Mouse (Mus musculus) stomach, embryonic 16.5 days (tissue): Measurements from ENCODE around the gene Olfr912. TPM values are rescaled to one million over a fixed set of nuclear protein-coding genes. Genes with fewer than 3 reads are reported as not detected.

ENCODE experiments used
- ATAC-seq: fragments of 200-750 bp; cut with Nextera tagmentation; 2 replicates; pipeline ENCODE4 v1.8.0; 2017; ENCODE audit warnings: moderate number of reproducible peaks, moderate TSS enrichment; ENCODE audit not compliant: insufficient read depth, low FRiP score
- H3K27ac ChIP-seq: fragments of 300-500 bp; sonication (generic); 2 replicates; pipeline ENCODE4 v1.5.1; 2014; ENCODE audit warnings: low read length
- H3K27me3 ChIP-seq: fragments of 300-500 bp; sonication (generic); 2 replicates; pipeline ENCODE4 v1.6.1; 2014; ENCODE audit warnings: low read length, control low read depth, mixed read lengths; ENCODE audit not compliant: control insufficient read depth, insufficient read depth
- H3K36me3 ChIP-seq: fragments of 300-500 bp; sonication (generic); 2 replicates; pipeline ENCODE4 v1.6.1; 2014; ENCODE audit warnings: low read length; ENCODE audit not compliant: control insufficient read depth, insufficient read depth
- H3K4me1 ChIP-seq: fragments of 300-500 bp; sonication (generic); 2 replicates; pipeline ENCODE4 v1.6.1; 2014; ENCODE audit warnings: low read length, control low read depth, mixed read lengths; ENCODE audit not compliant: control insufficient read depth, insufficient read depth
- H3K4me2 ChIP-seq: fragments of 300-500 bp; sonication (generic); 2 replicates; pipeline ENCODE4 v1.6.1; 2014; ENCODE audit warnings: low read depth, low read length, mixed read lengths
- H3K4me3 ChIP-seq: fragments of 300-500 bp; sonication (generic); replicated peaks from 2 replicates; pipeline ENCODE4 v1.5.1; 2014; ENCODE audit warnings: mild to moderate bottlenecking, low read length
- H3K9ac ChIP-seq: fragments of 300-500 bp; sonication (generic); 2 replicates; pipeline ENCODE4 v1.6.1; 2014; ENCODE audit warnings: low read length
- H3K9me3 ChIP-seq: fragments of 300-500 bp; sonication (generic); replicated peaks from 2 replicates; pipeline ENCODE4 v1.6.1; 2016; ENCODE audit warnings: low read length, control low read depth; ENCODE audit not compliant: control insufficient read depth
- WGBS: fragments of 180-500 bp; shearing (Covaris S2); extraction: QIAGEN DNeasy Blood & Tissue Kit; methylation state at CpG from one replicate; pipeline ENCODE4 v1.1.7; 2014; 5-methylcytosine and 5-hydroxymethylcytosine counted together
- polyA plus RNA-seq: library from polyadenylated mRNA; unstranded; fragments of >200 nt; fragmentation: Nextera tagmentation; extraction: Ambion mirVana; gene quantifications from 2 replicates; pipeline ENCODE4 v1.2.1, GENCODE M21; 2015

Olfr912 gene
- not detected in 2 replicates for polyA plus RNA-seq

- Histone ChIP-seq H3K9me3 (no peaks in the 10 kb centered on the region; the same call in 1 of the 2 replicates), H3K4me2 (no peak within 1 kb of the TSS), H3K27ac (no peak within 1 kb of the TSS), H3K36me3 (no peaks in the 10 kb centered on the region), H3K9ac (no peak within 1 kb of the TSS), H3K27me3 (no peaks in the 10 kb centered on the region), H3K4me3 (no peak within 1 kb of the TSS), H3K4me1 (no peaks in the 10 kb centered on the region)
- no peak for ATAC-seq
- 40% methylated on average over 1 of the region's 1 CpGs for WGBS
Measured at GRCm38 (mm10) chr9:38579878-38580277, at the start of gene Olfr912. TSS of gene Olfr912 (plus strand) at chr9:38580178.

- Histone ChIP-seq H3K27ac (no peak within 1 kb of the TSS), H3K4me1 (no peaks in the 10 kb centered on the region), H3K36me3 (no peaks in the 10 kb centered on the region), H3K9me3 (no peaks in the 10 kb centered on the region), H3K4me2 (no peak within 1 kb of the TSS), H3K9ac (no peak within 1 kb of the TSS), H3K27me3 (no peaks in the 10 kb centered on the region), H3K4me3 (no peak within 1 kb of the TSS)
- 84% methylated on average over 2 of the region's 2 CpGs for WGBS
- no peak for ATAC-seq
Measured at GRCm38 (mm10) chr9:38537549-38537948, 42.4 kb upstream of the Olfr912 start, which contains the start of gene Olfr910. TSS of gene Olfr910 (plus strand) at chr9:38537849.

GRCm38 (mm10) chr9:38591056-38591455 lies 11.1 kb downstream of the Olfr912 start:
- no peak overlapping the region for H3K27ac ChIP-seq
- no peak overlapping the region for H3K4me2 ChIP-seq
- H3K36me3 ChIP-seq: no peaks in the 10 kb centered on the region
- H3K27me3 ChIP-seq: no peaks in the 10 kb centered on the region
- WGBS: 46% methylated on average over 1 of the region's 1 CpGs
- H3K9ac ChIP-seq: no peak overlapping the region
- no peak overlapping the region for H3K4me3 ChIP-seq
- ATAC-seq: no peak
- no peaks in the 10 kb centered on the region for H3K9me3 ChIP-seq
- H3K4me1 ChIP-seq: no peaks in the 10 kb centered on the region

DNA sequence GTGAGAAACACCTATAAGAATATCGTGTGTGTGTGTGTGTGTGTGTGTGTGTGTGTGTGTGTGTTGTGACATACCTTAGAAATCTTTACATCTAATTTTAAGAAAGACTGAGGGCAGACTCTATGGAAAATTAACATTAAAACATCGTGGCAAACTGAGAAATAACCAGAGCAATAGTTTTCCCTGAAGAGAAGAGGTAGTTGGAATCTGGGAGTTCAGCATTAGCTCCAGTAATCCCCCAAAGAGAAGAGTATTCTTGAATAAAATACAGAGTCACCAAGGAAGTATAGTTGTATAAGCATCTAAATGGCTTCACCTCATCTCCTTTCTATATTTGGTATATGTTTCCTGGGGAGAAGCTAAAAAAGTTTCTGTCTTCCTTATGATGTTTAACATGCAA lies 12.5 kb downstream of the Olfr912 start, which contains the start of gene Olfr913:
TSS of gene Olfr913 (plus strand) at position 301 of the 400 bp plus-strand sequence.
- no peak for ATAC-seq
- H3K4me1 ChIP-seq: no peaks in the 10 kb centered on the region
- no peaks in the 10 kb centered on the region for H3K9me3 ChIP-seq
- H3K4me2 ChIP-seq: no peak within 1 kb of the TSS
- H3K4me3 ChIP-seq: no peak within 1 kb of the TSS
- H3K27ac ChIP-seq: no peak within 1 kb of the TSS
- no peaks in the 10 kb centered on the region for H3K27me3 ChIP-seq
- H3K36me3 ChIP-seq: no peaks in the 10 kb centered on the region
- 51% methylated on average over 2 of the region's 2 CpGs for WGBS
- H3K9ac ChIP-seq: no peak within 1 kb of the TSS

DNA sequence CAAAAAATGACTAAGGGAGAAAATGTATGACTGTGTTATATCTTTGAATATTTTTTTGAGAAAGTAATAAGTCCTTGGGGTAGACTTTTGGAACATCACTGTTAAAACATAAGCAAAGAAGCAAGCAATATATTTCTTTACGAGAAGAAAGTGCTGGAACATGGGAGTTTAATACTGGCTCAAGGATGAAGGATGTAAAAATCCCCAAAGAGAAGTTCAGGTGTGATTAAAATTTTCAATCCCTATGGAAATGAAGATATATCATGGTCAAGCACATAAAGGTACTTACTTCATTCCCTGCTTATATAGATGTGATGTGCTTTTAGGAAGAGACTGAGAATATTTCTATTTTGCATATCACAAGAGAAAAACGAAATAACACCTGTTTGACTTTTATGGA lies 24.8 kb downstream of the Olfr912 start, which contains the start of gene Olfr914:
TSS of gene Olfr914 (plus strand) at position 301 of the 400 bp plus-strand sequence.
- Histone ChIP-seq H3K27ac (no peak within 1 kb of the TSS), H3K4me3 (no peak within 1 kb of the TSS), H3K4me1 (no peaks in the 10 kb centered on the region), H3K4me2 (no peak within 1 kb of the TSS), H3K9ac (no peak within 1 kb of the TSS), H3K27me3 (no peaks in the 10 kb centered on the region), H3K9me3 (no peaks in the 10 kb centered on the region), H3K36me3 (no peaks in the 10 kb centered on the region)
- WGBS: 66% methylated on average over 2 of the region's 2 CpGs
- ATAC-seq: no peak

GRCm38 (mm10) chr9:38632406-38632805 lies 52.4 kb downstream of the Olfr912 start:
- Histone ChIP-seq H3K9ac (no peak overlapping the region), H3K27me3 (no peaks in the 10 kb centered on the region), H3K36me3 (no peaks in the 10 kb centered on the region), H3K4me1 (no peaks in the 10 kb centered on the region), H3K4me2 (no peak overlapping the region), H3K27ac (no peak overlapping the region), H3K4me3 (no peak overlapping the region), H3K9me3 (no peaks in the 10 kb centered on the region)
- no peak for ATAC-seq
- 83% methylated on average over 4 of the region's 4 CpGs for WGBS

Other genes starting within 250 kb of the Olfr912 start
- gene Olfr898, start 231.8 kb upstream of the Olfr912 start, polyA plus RNA-seq: not detected in 2 replicates
- not detected in 2 replicates for gene Olfr250, start 213.3 kb upstream of the Olfr912 start, polyA plus RNA-seq
- gene Olfr251, start 203.1 kb upstream of the Olfr912 start, polyA plus RNA-seq: not detected in 2 replicates
- gene Olfr147, start 178.5 kb upstream of the Olfr912 start, polyA plus RNA-seq: not detected in 2 replicates
- gene Olfr901, start 150.7 kb upstream of the Olfr912 start, polyA plus RNA-seq: not detected in 2 replicates
- gene Olfr902, start 132.5 kb upstream of the Olfr912 start, polyA plus RNA-seq: not detected in 2 replicates
- gene Olfr904, start 117.0 kb upstream of the Olfr912 start, polyA plus RNA-seq: not detected in 2 replicates
- gene Olfr905, start 109.1 kb upstream of the Olfr912 start, polyA plus RNA-seq: not detected in 2 replicates
- not detected in 2 replicates for gene Olfr906, start 93.1 kb upstream of the Olfr912 start, polyA plus RNA-seq
- gene Olfr907, start 84.4 kb upstream of the Olfr912 start, polyA plus RNA-seq: not detected in 2 replicates
- gene Olfr911-ps1, start 58.6 kb upstream of the Olfr912 start, polyA plus RNA-seq: not detected in 2 replicates
- gene Olfr910, start 42.3 kb upstream of the Olfr912 start, polyA plus RNA-seq: not detected in 2 replicates
- not detected in 2 replicates for gene Olfr913, start 12.6 kb downstream of the Olfr912 start, polyA plus RNA-seq
- not detected in 2 replicates for gene Olfr914, start 24.9 kb downstream of the Olfr912 start, polyA plus RNA-seq
- gene Olfr916, start 79.7 kb downstream of the Olfr912 start, polyA plus RNA-seq: not detected in 2 replicates
- gene Olfr917, start 85.7 kb downstream of the Olfr912 start, polyA plus RNA-seq: not detected in 2 replicates
- gene Olfr918, start 94.4 kb downstream of the Olfr912 start, polyA plus RNA-seq: not detected in 2 replicates
- gene Olfr919, start 123.5 kb downstream of the Olfr912 start, polyA plus RNA-seq: not detected in 2 replicates
- gene Vwa5a, start 138.1 kb downstream of the Olfr912 start, polyA plus RNA-seq: 25.2 and 26.6 TPM in 2 replicates
- gene Olfr920, start 172.1 kb downstream of the Olfr912 start, polyA plus RNA-seq: 0.03 TPM in 1 of 2 replicates, not detected in the other
- not detected in 2 replicates for gene Olfr921, start 192.9 kb downstream of the Olfr912 start, polyA plus RNA-seq
- not detected in 2 replicates for gene Olfr922, start 234.4 kb downstream of the Olfr912 start, polyA plus RNA-seq
- gene Olfr923, start 246.4 kb downstream of the Olfr912 start, polyA plus RNA-seq: not detected in 2 replicates